Mouse (Mus musculus): ENCODE results near the gene Dppa3. TPM values are rescaled to one million over a fixed set of nuclear protein-coding genes. Genes with fewer than 3 reads are reported as not detected.
A peak's percentile ranks its signal among the peaks of the same experiment; 100 is the strongest.
"Not testable (repeated sequence)": the region's sequence is repeated elsewhere in the genome, so short reads cannot be mapped to it uniquely, and the experiment has no call there.

Dppa3 gene
- polyA plus RNA-seq, 1 experiment from 2014 or later: not detected

GRCm38 (mm10) chr6:122616022-122616421 lies 10.2 kb upstream of the Dppa3 start:
- Histone ChIP-seq H3K27me3 (replicated peaks) (no peaks in the 10 kb centered on the region), H3K9ac (replicated peaks) (no peak overlapping the region), H3K4me2 (no peak overlapping the region), H3K36me3 (no peaks in the 10 kb centered on the region), H3K4me1 (no peaks in the 10 kb centered on the region), H3K27ac (replicated peaks) (no peak overlapping the region), H3K9me3 (replicated peaks) (no peaks in the 10 kb centered on the region), H3K4me3 (replicated peaks) (no peak overlapping the region)
- 70% methylated on average over 3 of the region's 3 CpGs for WGBS
- no peak for ATAC-seq (ENCODE audit: low FRiP score)

DNA sequence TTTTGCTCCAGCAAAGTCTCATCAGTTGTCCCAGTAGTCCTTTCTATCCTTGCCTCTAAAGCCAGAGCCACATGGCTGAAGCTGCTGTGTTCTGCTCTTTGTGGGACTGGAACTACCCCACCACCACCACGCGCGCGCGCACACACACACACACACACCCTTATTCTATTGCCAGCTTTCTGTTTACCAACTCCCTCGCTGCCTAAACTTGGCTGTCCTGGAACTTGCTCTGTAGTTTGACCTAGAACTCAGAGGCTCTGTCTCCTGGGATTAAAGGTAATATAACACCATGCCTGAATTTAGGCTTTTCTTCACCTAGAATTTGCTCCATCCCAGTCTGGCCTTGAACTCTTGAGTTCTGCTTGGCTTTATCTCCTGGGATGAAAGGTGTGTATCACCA lies 5.1 kb upstream of the Dppa3 start:
- no peak for ATAC-seq (ENCODE audit: low FRiP score)
- no peaks in the 10 kb centered on the region for H3K4me1 ChIP-seq
- no peak overlapping the region for H3K4me3 ChIP-seq (replicated peaks)
- no peak overlapping the region for H3K9ac ChIP-seq (replicated peaks)
- H3K36me3 ChIP-seq: no peaks in the 10 kb centered on the region
- 96% methylated on average over 6 of the region's 6 CpGs for WGBS
- no peaks in the 10 kb centered on the region for H3K27me3 ChIP-seq (replicated peaks)
- H3K27ac ChIP-seq (replicated peaks): no peak overlapping the region
- H3K9me3 ChIP-seq (replicated peaks): no peaks in the 10 kb centered on the region
- H3K4me2 ChIP-seq: no peak overlapping the region

GRCm38 (mm10) chr6:122624480-122624879 lies 1.7 kb upstream of the Dppa3 start:
- H3K9ac ChIP-seq (replicated peaks): no peak overlapping the region
- no peaks in the 10 kb centered on the region for H3K9me3 ChIP-seq (replicated peaks)
- H3K36me3 ChIP-seq: no peaks in the 10 kb centered on the region
- 19% methylated on average over 5 of the region's 5 CpGs for WGBS
- H3K27ac ChIP-seq (replicated peaks): no peak overlapping the region
- H3K27me3 ChIP-seq (replicated peaks): no peaks in the 10 kb centered on the region
- no peak overlapping the region for H3K4me2 ChIP-seq
- no peak for ATAC-seq (ENCODE audit: low FRiP score)
- no peaks in the 10 kb centered on the region for H3K4me1 ChIP-seq
- no peak overlapping the region for H3K4me3 ChIP-seq (replicated peaks)

- 75% methylated on average over 4 of the region's 4 CpGs for WGBS
- Histone ChIP-seq H3K4me1 (no peaks in the 10 kb centered on the region), H3K27ac (replicated peaks) (no peak overlapping the region), H3K4me2 (no peak overlapping the region), H3K27me3 (replicated peaks) (no peaks in the 10 kb centered on the region), H3K9me3 (replicated peaks) (no peaks in the 10 kb centered on the region), H3K9ac (replicated peaks) (no peak overlapping the region), H3K36me3 (no peaks in the 10 kb centered on the region), H3K4me3 (replicated peaks) (no peak overlapping the region)
- no peak for ATAC-seq (ENCODE audit: low FRiP score)
Measured at GRCm38 (mm10) chr6:122625156-122625555, 1.1 kb upstream of the Dppa3 start.

- no peak overlapping the region; the same call in 1 of the 2 replicates for H3K4me3 ChIP-seq (replicated peaks)
- WGBS: 48% methylated on average over 20 of the region's 20 CpGs
- no peak for ATAC-seq (ENCODE audit: low FRiP score)
Measured at GRCm38 (mm10) chr6:122627469-122628108, 1.4 kb downstream of the Dppa3 start.

DNA sequence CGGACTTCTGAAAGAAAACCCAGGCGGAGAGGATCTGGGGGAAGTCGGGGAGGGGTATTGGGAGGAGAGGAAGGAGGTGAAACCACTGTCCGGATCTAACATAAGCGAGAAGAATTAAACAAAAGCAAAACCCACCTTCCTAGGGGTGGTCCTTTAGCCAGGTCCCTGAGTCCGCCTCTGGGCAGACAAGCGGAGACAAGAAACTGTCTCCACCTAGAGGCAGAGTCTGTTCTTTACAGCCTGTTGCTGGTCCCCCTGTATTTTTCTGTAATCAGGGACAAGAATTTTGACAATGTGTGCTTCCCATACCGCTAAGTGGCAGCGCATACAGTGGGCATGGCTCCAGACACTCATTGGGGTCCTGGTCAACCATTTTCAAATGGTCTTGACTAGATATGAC lies 7.2 kb downstream of the Dppa3 start:
- H3K27me3 ChIP-seq (replicated peaks): no peaks in the 10 kb centered on the region
- no peak overlapping the region for H3K27ac ChIP-seq (replicated peaks)
- no peaks in the 10 kb centered on the region for H3K36me3 ChIP-seq
- WGBS: 61% methylated on average over 9 of the region's 9 CpGs
- H3K4me2 ChIP-seq: no peak overlapping the region
- H3K9me3 ChIP-seq (replicated peaks): no peaks in the 10 kb centered on the region
- H3K4me1 ChIP-seq: no peaks in the 10 kb centered on the region
- no peak overlapping the region for H3K4me3 ChIP-seq (replicated peaks)
- ATAC-seq (ENCODE audit: low FRiP score): no peak
- H3K9ac ChIP-seq (replicated peaks): no peak overlapping the region

More at GRCm38 (mm10) chr6:122627469-122628108, 1.4 kb downstream of the Dppa3 start:
- Histone ChIP-seq H3K27ac (replicated peaks) (no peak overlapping the region), H3K9me3 (replicated peaks) (no peaks in the 10 kb centered on the region), H3K4me2 (peak overlapping the region; percentile 28), H3K27me3 (replicated peaks) (no peaks in the 10 kb centered on the region), H3K36me3 (no peaks in the 10 kb centered on the region), H3K9ac (replicated peaks) (no peak overlapping the region), H3K4me1 (no peaks in the 10 kb centered on the region)

GRCm38 (mm10) chr6:122635315-122635714 lies 9.1 kb downstream of the Dppa3 start:
- 89% methylated on average over 7 of the region's 7 CpGs for WGBS
- H3K27me3 ChIP-seq (replicated peaks): no peaks in the 10 kb centered on the region
- H3K4me1 ChIP-seq: no peaks in the 10 kb centered on the region
- no peaks in the 10 kb centered on the region for H3K9me3 ChIP-seq (replicated peaks)
- H3K4me3 ChIP-seq (replicated peaks): no peak overlapping the region
- H3K9ac ChIP-seq (replicated peaks): no peak overlapping the region
- H3K27ac ChIP-seq (replicated peaks): no peak overlapping the region
- H3K36me3 ChIP-seq: no peaks in the 10 kb centered on the region
- H3K4me2 ChIP-seq: no peak overlapping the region
- no peak for ATAC-seq (ENCODE audit: low FRiP score)

GRCm38 (mm10) chr6:122636666-122637065 lies 10.5 kb downstream of the Dppa3 start:
- no peak for ATAC-seq (ENCODE audit: low FRiP score)

DNA sequence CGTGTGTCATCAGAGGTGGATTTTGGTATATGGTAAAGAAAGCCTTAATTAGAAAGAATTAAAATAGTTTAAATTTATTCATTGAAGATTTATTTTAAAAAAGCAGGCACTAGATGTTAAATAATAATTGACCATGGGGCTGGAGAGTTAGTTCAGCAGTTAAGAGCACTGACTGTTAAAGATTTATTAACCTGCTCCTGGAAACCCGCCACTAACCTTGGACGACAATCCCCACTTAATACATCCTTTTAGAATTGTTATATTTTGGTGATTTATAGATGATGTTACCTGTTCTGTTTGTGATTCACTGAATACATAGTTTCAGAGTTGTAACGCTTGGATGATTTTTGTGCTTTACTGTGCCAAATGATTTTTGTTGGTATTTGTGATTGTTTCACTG lies 11.4 kb downstream of the Dppa3 start:
- not testable (repeated sequence) for H3K27me3 ChIP-seq (replicated peaks); H3K9me3 ChIP-seq (replicated peaks); ATAC-seq (ENCODE audit: low FRiP score); H3K4me3 ChIP-seq (replicated peaks); H3K4me2 ChIP-seq; H3K27ac ChIP-seq (replicated peaks); H3K36me3 ChIP-seq; H3K4me1 ChIP-seq; H3K9ac ChIP-seq (replicated peaks)
- WGBS: 76% methylated on average over 4 of the region's 4 CpGs

More at GRCm38 (mm10) chr6:122636666-122637065, 10.5 kb downstream of the Dppa3 start:
- no peaks in the 10 kb centered on the region for H3K9me3 ChIP-seq (replicated peaks)
- no peaks in the 10 kb centered on the region for H3K4me1 ChIP-seq
- no peak overlapping the region for H3K9ac ChIP-seq (replicated peaks)
- WGBS: 81% methylated on average over 3 of the region's 3 CpGs
- no peak overlapping the region for H3K27ac ChIP-seq (replicated peaks)
- no peak overlapping the region for H3K4me2 ChIP-seq
- H3K36me3 ChIP-seq: no peaks in the 10 kb centered on the region
- no peak overlapping the region for H3K4me3 ChIP-seq (replicated peaks)
- H3K27me3 ChIP-seq (replicated peaks): no peaks in the 10 kb centered on the region

DNA sequence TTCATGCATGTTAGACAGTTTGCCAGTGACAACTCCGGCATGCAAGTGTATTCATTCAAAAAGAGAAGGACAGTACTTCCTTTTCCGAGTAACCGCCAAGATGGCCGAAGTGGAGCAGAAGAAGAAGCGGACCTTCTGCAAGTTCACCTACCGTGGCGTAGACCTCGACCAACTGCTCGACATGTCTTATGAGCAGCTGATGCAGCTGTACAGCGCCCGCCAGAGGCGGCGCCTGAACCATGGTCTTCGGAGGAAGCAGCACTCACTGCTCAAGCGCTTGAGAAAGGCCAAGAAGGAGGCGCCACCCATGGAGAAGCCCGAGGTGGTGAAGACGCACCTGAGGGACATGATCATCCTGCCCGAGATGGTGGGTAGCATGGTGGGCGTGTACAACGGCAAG lies 18.0 kb downstream of the Dppa3 start:
- H3K4me3 ChIP-seq (replicated peaks); H3K27ac ChIP-seq (replicated peaks); H3K4me1 ChIP-seq; H3K9me3 ChIP-seq (replicated peaks); ATAC-seq (ENCODE audit: low FRiP score); H3K27me3 ChIP-seq (replicated peaks); H3K36me3 ChIP-seq; H3K4me2 ChIP-seq; H3K9ac ChIP-seq (replicated peaks): not testable (repeated sequence)
- WGBS: 92% methylated on average over 20 of the region's 21 CpGs

DNA sequence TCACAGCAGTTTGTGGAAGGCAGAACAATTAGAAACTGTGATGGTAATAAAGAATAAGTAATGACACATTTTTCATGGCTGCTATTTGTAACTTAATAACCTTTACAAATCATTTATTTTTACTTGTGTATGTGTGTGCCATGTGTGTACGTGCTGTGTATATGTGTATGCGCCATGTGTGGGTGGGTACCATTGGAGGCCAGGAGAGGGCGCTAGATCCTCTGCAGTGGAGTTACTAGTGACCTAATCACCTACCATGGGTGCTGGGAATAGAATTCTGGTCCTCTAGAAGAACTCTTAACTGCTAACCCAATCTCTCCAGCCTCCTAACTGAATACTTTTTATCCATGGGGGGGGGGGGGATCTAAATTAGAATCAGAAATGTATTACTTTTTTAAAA lies 23.7 kb downstream of the Dppa3 start:
- no peak overlapping the region for H3K4me3 ChIP-seq (replicated peaks)
- no peaks in the 10 kb centered on the region for H3K9me3 ChIP-seq (replicated peaks)
- no peak overlapping the region for H3K4me2 ChIP-seq
- H3K27me3 ChIP-seq (replicated peaks): no peaks in the 10 kb centered on the region
- no peaks in the 10 kb centered on the region for H3K36me3 ChIP-seq
- no peak overlapping the region for H3K27ac ChIP-seq (replicated peaks)
- H3K4me1 ChIP-seq: no peaks in the 10 kb centered on the region
- no peak for ATAC-seq (ENCODE audit: low FRiP score)
- H3K9ac ChIP-seq (replicated peaks): no peak overlapping the region
- 89% methylated on average over 3 of the region's 3 CpGs for WGBS

DNA sequence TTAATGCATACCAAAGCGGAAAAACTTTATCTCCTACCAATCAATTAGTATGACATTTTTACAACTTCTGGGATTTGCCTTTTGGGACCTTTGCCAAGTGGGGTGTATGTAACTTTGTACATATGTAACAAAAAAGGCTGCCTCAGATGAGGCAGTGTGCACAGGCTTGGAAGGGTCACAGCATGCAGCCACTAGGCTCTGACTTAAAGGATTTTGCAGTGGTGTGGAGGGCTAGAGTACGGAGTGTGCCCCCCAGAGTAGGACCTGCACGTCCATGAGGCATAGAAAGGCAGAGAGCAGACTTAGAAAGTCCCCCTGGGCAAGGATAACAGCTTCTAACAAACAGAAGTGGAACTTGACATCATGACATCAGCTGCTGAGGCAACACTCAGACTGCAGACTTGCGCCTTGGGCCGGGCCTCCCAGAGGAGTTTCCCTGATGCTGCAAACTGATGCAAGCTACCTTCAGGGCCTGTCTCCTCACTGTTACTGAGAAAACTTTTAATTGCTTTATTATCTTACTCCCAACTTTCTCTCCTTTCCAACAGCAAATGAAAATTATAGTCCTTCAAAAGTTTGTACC lies 24.3 kb downstream of the Dppa3 start:
- H3K9ac ChIP-seq (replicated peaks): no peak overlapping the region
- 70% methylated on average over 5 of the region's 5 CpGs for WGBS
- no peaks in the 10 kb centered on the region for H3K9me3 ChIP-seq (replicated peaks)
- H3K36me3 ChIP-seq: no peaks in the 10 kb centered on the region
- no peak overlapping the region for H3K4me3 ChIP-seq (replicated peaks)
- no peaks in the 10 kb centered on the region for H3K27me3 ChIP-seq (replicated peaks)
- H3K27ac ChIP-seq (replicated peaks): no peak overlapping the region
- no peak for ATAC-seq (ENCODE audit: low FRiP score)
- H3K4me2 ChIP-seq: no peak overlapping the region
- H3K4me1 ChIP-seq: no peaks in the 10 kb centered on the region
